Mouse (Mus musculus) embryonic facial prominence, embryonic 13.5 days (tissue): Measurements from ENCODE around the gene Onecut1. TPM values are rescaled to one million over a fixed set of nuclear protein-coding genes. Genes with fewer than 3 reads are reported as not detected.

Source experiments
- ATAC-seq: fragments of 200-750 bp; cut with Nextera tagmentation; 2 replicates; pipeline ENCODE4 v1.8.0; 2017; ENCODE audit warnings: low read depth; ENCODE audit not compliant: insufficient number of reproducible peaks, insufficient read depth, low FRiP score, low TSS enrichment
- H3K27ac ChIP-seq: fragments of 300-500 bp; sonication (generic); 2 replicates; pipeline ENCODE4 v1.5.1; 2015; ENCODE audit warnings: moderate library complexity, mild to moderate bottlenecking, inconsistent platforms
- H3K27me3 ChIP-seq: fragments of 300-500 bp; sonication (generic); 2 replicates; pipeline ENCODE4 v1.6.1; 2015; ENCODE audit warnings: mild to moderate bottlenecking, inconsistent platforms
- H3K36me3 ChIP-seq: fragments of 300-500 bp; sonication (generic); 2 replicates; pipeline ENCODE4 v1.6.1; 2015; ENCODE audit warnings: mild to moderate bottlenecking, inconsistent platforms
- H3K4me1 ChIP-seq: fragments of 300-500 bp; sonication (generic); 2 replicates; pipeline ENCODE4 v1.6.1; 2015; ENCODE audit warnings: inconsistent platforms
- H3K4me2 ChIP-seq: fragments of 300-500 bp; sonication (generic); 2 replicates; pipeline ENCODE4 v1.6.1; 2015; ENCODE audit warnings: moderate library complexity, mild to moderate bottlenecking, inconsistent platforms
- H3K4me3 ChIP-seq: fragments of 300-500 bp; sonication (generic); 2 replicates; pipeline ENCODE4 v1.5.1; 2015; ENCODE audit warnings: mild to moderate bottlenecking, inconsistent platforms
- H3K9ac ChIP-seq: fragments of 300-500 bp; sonication (generic); 2 replicates; pipeline ENCODE4 v1.6.1; 2015; ENCODE audit warnings: mild to moderate bottlenecking, inconsistent platforms
- H3K9me3 ChIP-seq: fragments of 300-500 bp; sonication (generic); 2 replicates; pipeline ENCODE4 v1.6.1; 2016; ENCODE audit warnings: inconsistent platforms
- WGBS: fragments of 180-500 bp; shearing (Covaris S2); methylation state at CpG from one replicate; pipeline ENCODE4 v1.1.7; 2015; ENCODE audit warnings: mixed read lengths; 5-methylcytosine and 5-hydroxymethylcytosine counted together
- polyA plus RNA-seq: library from polyadenylated mRNA; unstranded; fragments of >200 nt; fragmentation: Nextera tagmentation; extraction: Ambion mirVana; gene quantifications from 2 replicates; pipeline ENCODE4 v1.2.1, GENCODE M21; 2015

Onecut1 gene
- polyA plus RNA-seq, 1 experiment from 2014 or later = not detected

DNA sequence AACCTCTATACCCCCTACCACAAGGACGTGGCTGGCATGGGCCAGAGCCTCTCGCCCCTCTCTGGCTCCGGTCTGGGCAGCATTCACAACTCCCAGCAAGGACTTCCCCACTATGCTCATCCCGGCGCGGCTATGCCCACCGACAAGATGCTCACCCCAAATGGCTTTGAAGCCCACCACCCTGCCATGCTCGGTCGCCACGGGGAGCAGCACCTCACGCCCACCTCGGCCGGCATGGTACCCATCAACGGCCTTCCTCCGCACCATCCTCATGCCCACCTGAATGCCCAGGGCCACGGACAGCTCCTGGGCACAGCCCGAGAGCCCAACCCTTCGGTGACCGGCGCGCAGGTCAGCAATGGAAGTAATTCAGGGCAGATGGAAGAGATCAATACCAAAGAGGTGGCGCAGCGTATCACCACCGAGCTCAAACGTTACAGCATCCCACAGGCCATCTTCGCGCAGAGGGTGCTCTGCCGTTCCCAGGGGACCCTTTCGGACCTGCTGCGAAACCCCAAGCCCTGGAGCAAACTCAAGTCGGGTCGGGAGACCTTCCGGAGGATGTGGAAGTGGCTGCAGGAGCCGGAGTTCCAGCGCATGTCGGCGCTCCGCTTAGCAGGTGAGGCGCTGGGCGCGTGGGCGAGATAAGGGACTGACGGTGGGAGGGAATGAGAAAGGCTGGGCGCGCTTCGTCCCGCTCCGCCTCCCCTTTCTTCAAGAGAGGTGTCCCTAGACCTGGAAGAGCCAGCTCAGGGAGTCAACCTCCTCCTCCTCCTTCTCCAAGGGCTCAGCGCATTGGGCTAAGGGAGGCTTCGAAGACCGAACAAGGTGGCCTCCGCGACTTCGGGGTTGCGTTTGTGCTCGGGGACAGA, 1.3 kb downstream of the Onecut1 start:
- Histone ChIP-seq H3K4me1 (peaks cover 29% of the 10 kb centered on the region), H3K4me3 (peak overlapping the region; percentile 53; the same call in 1 of the 2 replicates), H3K27me3 (peaks cover 100% of the 10 kb centered on the region), H3K36me3 (no peaks in the 10 kb centered on the region), H3K9ac (no peak overlapping the region), H3K4me2 (peak overlapping the region; percentile 92), H3K27ac (no peak overlapping the region), H3K9me3 (no peaks in the 10 kb centered on the region)
- ATAC-seq = no peak
- 2% methylated on average over 56 of the region's 56 CpGs for WGBS

DNA sequence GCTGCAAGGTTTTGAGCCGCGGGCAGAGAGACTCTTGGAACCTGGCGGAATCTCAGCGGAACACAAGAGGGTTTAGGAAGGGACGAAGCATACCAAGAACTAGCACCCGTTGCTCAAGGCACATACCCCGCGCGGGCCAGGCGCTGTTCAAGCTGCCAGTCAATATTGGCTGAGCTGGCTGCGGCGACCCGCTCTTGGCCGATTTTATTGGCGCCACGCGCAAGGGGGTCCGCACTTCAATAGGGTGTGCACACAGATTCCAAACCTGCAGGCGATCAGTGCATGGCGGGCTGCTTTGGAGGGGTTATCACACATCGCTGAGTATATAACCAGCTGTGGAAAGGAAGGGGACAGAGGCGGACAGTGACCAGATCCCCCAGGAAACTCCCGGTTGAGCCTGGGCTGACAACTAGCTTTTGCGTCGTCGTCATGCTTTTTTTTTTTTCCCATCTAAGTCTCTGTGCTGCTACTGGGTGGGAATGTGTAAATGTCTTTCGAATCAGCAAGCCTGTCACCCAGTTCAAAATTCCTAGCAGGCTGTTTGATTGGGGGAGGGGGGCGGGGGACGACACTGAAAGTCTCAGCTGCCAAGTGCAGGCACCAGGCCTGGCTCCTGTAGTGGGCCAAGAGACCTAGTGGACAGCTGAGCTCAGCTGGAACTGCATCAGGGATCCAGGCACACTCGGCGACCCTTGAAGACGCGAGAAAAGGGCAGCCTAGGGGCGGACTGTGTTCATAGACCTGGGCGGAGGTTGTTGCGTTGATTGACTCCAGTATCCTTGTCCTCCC, 2.1 kb downstream of the Onecut1 start:
- Histone ChIP-seq H3K4me1 (peaks cover 29% of the 10 kb centered on the region), H3K4me2 (peak overlapping the region; percentile 92; the same call in 1 of the 2 replicates), H3K36me3 (no peaks in the 10 kb centered on the region), H3K4me3 (no peak overlapping the region), H3K9me3 (no peaks in the 10 kb centered on the region), H3K27me3 (peaks cover 100% of the 10 kb centered on the region), H3K27ac (no peak overlapping the region), H3K9ac (no peak overlapping the region)
- ATAC-seq = no peak
- 1% methylated on average over 36 of the region's 36 CpGs for WGBS

DNA sequence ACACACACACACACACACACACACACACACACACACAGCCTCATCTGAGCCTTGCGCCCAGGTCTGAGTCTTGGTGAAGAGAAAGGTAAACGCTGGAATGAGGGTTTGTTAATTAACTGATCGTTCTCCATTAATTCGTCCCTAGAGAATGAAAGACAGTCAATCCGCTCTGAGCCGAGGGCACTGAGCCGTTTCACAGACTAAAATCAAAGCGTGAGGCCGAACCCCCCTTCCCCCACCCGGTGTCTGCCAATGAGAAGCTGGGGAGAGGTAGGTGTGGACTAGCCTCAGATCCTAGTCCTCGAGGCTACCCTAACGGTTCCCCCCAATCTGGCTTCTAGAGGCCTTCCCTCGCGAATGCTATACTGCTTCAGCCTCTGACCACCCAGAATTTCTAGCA, 2.8 kb downstream of the Onecut1 start:
- H3K4me3 ChIP-seq = no peak overlapping the region
- H3K4me1 ChIP-seq = peaks cover 29% of the 10 kb centered on the region
- no peak overlapping the region for H3K9ac ChIP-seq
- H3K36me3 ChIP-seq = no peaks in the 10 kb centered on the region
- H3K4me2 ChIP-seq = no peak overlapping the region
- peaks cover 100% of the 10 kb centered on the region for H3K27me3 ChIP-seq
- H3K9me3 ChIP-seq = no peaks in the 10 kb centered on the region
- 2% methylated on average over 14 of the region's 14 CpGs for WGBS
- ATAC-seq = no peak
- no peak overlapping the region for H3K27ac ChIP-seq

DNA sequence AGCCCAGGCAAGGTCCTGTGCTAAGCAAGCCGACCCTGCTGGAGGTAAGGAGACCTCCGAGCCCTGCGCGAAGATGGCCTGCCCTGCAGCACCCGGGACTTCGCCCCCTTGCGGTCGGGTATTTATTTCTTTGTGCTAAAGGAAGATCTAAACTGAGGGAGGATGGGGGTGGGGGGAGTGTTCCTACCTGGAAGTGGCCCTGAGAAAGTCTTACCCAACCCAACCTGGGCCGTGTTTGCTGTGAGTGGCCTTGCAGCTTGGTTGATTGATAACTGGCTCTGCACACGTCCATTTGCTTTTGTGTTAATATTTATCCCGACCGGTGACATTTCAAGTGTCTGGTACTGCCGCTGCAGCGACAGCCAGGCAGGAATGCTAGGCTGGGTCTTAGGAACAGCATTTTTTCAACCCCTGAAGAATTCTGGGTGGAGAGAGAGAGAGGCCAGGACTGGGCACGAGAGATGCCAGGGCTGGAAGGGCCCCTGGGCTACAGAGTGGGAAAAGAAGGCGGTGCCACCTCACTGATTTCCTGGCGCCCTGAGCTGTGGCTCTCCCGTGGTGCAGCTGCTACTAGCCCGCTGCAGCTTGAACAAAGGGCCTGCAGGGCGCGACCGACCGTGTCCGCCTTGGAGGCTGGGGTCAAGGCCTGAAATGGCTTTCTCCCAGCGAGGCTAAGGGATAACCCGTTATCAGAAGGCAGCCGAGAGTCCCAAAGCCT, 5.0 kb downstream of the Onecut1 start:
- WGBS = 5% methylated on average over 27 of the region's 27 CpGs
- no peak overlapping the region for H3K27ac ChIP-seq
- peaks cover 24% of the 10 kb centered on the region for H3K4me1 ChIP-seq
- no peaks in the 10 kb centered on the region for H3K9me3 ChIP-seq
- no peak for ATAC-seq
- H3K4me3 ChIP-seq = no peak overlapping the region
- H3K9ac ChIP-seq = no peak overlapping the region
- H3K4me2 ChIP-seq = no peak overlapping the region
- H3K27me3 ChIP-seq = peaks cover 94% of the 10 kb centered on the region
- H3K36me3 ChIP-seq = no peaks in the 10 kb centered on the region

DNA sequence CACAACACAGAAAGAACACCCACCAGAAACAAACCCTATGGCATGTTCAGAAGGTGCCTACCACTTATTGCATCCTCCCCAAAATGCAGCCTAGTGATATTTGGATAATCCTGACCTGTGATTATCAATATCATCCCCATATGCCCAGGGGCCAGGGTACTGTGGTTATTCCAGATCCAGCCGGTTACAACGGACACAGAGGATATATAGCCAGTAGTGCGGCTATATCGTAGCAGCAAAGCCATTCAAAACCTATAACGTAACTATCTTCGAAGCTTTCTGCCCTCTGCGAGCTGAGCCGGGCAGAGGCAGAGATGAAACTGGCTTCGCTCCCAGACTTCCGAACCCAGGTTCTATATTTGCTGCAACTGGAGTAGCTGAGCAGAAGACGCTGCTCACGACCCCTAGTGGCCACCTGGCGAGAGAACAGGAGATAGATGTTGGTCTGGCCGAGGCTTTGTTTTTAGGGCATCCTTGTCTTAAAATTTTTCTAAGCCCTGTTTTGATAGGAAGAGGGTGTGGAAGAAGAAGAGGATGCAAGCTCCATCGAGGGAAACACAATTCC, 6.0 kb downstream of the Onecut1 start:
- Histone ChIP-seq H3K27ac (no peak overlapping the region), H3K4me2 (no peak overlapping the region), H3K9ac (no peak overlapping the region), H3K27me3 (peaks cover 91% of the 10 kb centered on the region), H3K9me3 (no peaks in the 10 kb centered on the region), H3K36me3 (no peaks in the 10 kb centered on the region), H3K4me3 (no peak overlapping the region), H3K4me1 (peaks cover 14% of the 10 kb centered on the region)
- WGBS = 5% methylated on average over 15 of the region's 15 CpGs
- ATAC-seq = no peak

DNA sequence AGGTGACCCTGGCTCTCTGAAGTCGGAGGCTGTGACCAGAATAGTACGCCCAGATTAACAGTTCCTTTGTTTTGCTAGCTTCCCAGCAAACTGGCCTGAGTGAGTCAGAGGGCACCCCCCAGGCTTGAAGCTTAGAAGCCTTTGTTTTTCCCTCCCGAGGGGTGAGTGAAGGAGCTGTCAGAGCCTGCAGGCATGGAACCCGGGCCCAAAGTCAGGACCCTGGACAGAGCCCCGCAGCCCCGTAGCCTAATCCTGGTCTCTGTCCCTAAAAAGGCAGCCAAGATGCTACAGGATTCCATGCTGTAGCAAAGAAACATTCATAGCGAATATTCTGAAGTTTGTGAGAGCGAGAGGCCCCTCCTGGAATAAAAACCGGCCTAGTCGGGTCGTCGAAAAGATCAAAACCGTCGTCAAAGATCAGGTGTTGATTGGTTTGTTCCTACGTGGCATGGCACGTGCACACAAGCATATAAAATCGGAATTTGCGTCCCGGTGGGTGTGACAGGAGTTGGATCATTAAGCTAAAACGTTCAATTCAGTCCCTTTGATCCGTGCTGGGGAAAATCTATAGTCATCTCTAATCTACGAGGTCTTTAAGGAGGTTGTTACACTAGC, 6.7 kb downstream of the Onecut1 start:
- H3K27ac ChIP-seq = no peak overlapping the region
- no peak for ATAC-seq
- H3K9me3 ChIP-seq = no peaks in the 10 kb centered on the region
- H3K36me3 ChIP-seq = no peaks in the 10 kb centered on the region
- no peak overlapping the region for H3K4me2 ChIP-seq
- H3K4me1 ChIP-seq = peaks cover 7% of the 10 kb centered on the region
- H3K9ac ChIP-seq = no peak overlapping the region
- peaks cover 91% of the 10 kb centered on the region for H3K27me3 ChIP-seq
- H3K4me3 ChIP-seq = no peak overlapping the region
- whole genome bisulfite sequencing = 4% methylated on average over 22 of the region's 22 CpGs

DNA sequence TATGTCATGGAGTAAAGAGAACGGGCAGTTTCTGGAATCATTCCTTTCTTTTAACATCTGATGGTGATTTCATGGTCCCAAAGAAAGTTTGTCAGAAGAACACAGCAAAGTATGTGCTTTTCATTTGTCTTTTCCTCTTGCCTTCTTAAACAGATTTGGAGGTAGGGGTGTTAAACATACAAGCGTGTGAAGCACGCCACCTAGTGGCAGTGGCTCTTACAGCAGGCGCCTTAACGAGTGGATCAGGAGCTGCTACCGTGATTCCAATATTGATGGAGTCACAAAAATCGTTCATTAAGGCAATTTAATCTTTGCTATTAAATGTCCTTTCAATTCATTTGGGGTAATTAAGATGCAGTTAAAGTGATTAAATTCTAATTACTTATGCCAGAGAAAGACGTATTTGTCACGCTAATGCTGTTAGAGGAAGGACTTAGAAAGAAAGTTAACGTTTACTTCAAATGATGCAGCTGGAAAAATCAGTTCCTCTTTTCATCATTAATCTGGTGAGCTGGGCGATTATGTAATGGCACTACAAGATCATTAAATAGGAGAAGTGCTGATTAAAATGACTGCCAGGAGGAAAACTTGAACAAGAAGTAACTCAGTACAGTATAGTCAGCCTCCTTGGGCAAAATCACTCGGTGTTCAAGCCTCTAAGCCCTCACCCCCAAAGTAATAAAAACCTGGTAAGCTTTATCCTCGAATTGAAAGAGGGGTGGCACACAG, 9.4 kb downstream of the Onecut1 start:
- H3K27ac ChIP-seq = no peak overlapping the region
- H3K27me3 ChIP-seq = peaks cover 74% of the 10 kb centered on the region
- H3K9ac ChIP-seq = no peak overlapping the region
- H3K4me3 ChIP-seq = no peak overlapping the region
- H3K4me2 ChIP-seq = no peak overlapping the region
- peaks cover 7% of the 10 kb centered on the region; the same call in 1 of the 2 replicates for H3K4me1 ChIP-seq
- no peaks in the 10 kb centered on the region for H3K9me3 ChIP-seq
- H3K36me3 ChIP-seq = no peaks in the 10 kb centered on the region
- WGBS = 17% methylated on average over 13 of the region's 13 CpGs
- no peak for ATAC-seq

DNA sequence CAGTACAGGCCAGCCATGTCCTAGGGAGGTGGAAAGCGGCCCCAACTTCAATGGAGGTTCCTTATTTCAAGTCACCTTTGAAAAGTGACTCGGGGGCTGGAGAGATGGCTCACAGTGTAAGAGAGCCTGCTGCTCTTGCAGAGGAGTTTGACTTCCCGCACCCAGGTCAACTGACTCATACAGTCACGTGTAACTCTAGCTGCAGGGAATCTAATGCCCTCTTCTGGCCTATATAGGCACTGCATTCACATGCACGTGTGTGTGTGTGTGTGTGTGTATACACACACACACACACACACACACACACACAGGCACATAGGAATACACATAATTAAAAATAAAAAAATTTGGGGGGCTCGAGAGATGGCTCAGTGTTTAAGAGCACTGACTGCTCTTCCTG, 14.6 kb downstream of the Onecut1 start:
- Histone ChIP-seq H3K4me2 (no peak overlapping the region), H3K9me3 (no peaks in the 10 kb centered on the region), H3K4me3 (no peak overlapping the region), H3K27me3 (peaks cover 31% of the 10 kb centered on the region), H3K4me1 (no peaks in the 10 kb centered on the region), H3K9ac (no peak overlapping the region), H3K27ac (no peak overlapping the region), H3K36me3 (no peaks in the 10 kb centered on the region)
- 72% methylated on average over 6 of the region's 6 CpGs for WGBS
- no peak for ATAC-seq

DNA sequence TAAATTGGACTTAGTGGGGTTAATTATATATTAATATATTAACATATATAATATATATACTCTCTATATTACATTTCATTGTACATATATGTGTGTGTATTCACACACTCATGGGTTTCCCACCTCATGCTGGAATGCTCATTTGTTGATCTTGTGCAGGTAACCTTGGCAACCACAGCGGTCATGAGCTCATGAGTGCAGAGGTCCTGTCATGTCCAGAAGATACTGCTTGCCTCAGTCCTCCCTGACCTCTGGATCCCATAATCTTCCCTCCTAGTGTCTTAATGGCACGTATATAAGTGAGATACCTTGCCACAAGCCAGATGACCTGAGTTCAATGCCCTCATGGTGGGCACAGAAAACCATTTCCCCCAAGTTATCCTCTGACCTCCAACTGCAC, 16.0 kb downstream of the Onecut1 start:
- no peak overlapping the region for H3K4me2 ChIP-seq

DNA sequence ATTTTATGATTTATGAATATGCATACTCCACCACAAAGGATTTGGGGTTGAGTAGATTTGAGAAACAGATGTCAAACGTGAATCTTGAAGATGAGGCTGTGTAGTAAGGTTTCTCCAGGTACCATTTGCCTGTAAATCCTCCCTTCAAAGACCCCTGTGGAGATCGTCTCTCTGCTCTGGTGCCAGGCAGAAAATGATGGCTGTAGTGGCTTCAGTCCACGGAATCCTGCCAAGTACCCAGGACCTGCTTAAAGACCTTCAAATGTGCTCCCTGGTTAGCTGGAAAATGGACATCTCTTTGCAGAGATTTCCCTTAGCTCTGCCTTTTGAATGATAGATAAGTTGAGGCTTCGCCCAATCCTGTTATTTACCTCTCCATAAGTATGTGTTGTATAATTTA, 26.1 kb downstream of the Onecut1 start:
- Histone ChIP-seq H3K9ac (no peak overlapping the region), H3K9me3 (no peaks in the 10 kb centered on the region), H3K4me3 (no peak overlapping the region), H3K27me3 (no peaks in the 10 kb centered on the region), H3K36me3 (no peaks in the 10 kb centered on the region), H3K4me2 (no peak overlapping the region), H3K4me1 (no peaks in the 10 kb centered on the region), H3K27ac (no peak overlapping the region)
- 73% methylated on average over 4 of the region's 4 CpGs for WGBS
- ATAC-seq = no peak

More for the DNA sequence above, 16.0 kb downstream of the Onecut1 start:
- Histone ChIP-seq H3K27me3 (peaks cover 21% of the 10 kb centered on the region), H3K9ac (no peak overlapping the region), H3K36me3 (no peaks in the 10 kb centered on the region), H3K4me1 (no peaks in the 10 kb centered on the region), H3K9me3 (no peaks in the 10 kb centered on the region), H3K27ac (no peak overlapping the region), H3K4me3 (no peak overlapping the region)
- no peak for ATAC-seq
- 76% methylated on average over 2 of the region's 2 CpGs for WGBS
